Mouse (Mus musculus) intestine, postnatal 0 days (tissue): Measurements from ENCODE around the gene Spen. TPM values are rescaled to one million over a fixed set of nuclear protein-coding genes. Genes with fewer than 3 reads are reported as not detected.

Source experiments
- ATAC-seq: fragments of 200-750 bp; cut with Nextera tagmentation; 2 replicates; pipeline ENCODE4 v1.8.0; 2017; ENCODE audit warnings: mild to moderate bottlenecking, moderate TSS enrichment, moderate library complexity
- H3K27ac ChIP-seq: fragments of 300-500 bp; sonication (generic); 2 replicates; pipeline ENCODE4 v1.5.1; 2014; ENCODE audit warnings: mild to moderate bottlenecking, low read depth, low read length, moderate library complexity
- H3K27me3 ChIP-seq: fragments of 300-500 bp; sonication (generic); replicated peaks from 2 replicates; pipeline ENCODE4 v1.6.1; 2014; ENCODE audit warnings: low read length, mixed read lengths; ENCODE audit not compliant: control insufficient read depth, insufficient read depth
- H3K36me3 ChIP-seq: fragments of 300-500 bp; sonication (generic); 2 replicates; pipeline ENCODE4 v1.6.1; 2014; ENCODE audit warnings: mild to moderate bottlenecking, moderate library complexity; ENCODE audit not compliant: control insufficient read depth, insufficient read depth
- H3K4me1 ChIP-seq: fragments of 300-500 bp; sonication (generic); replicated peaks from 2 replicates; pipeline ENCODE4 v1.6.1; 2014; ENCODE audit warnings: antibody characterized with exemption, low read length, mixed read lengths; ENCODE audit not compliant: control insufficient read depth, insufficient read depth
- H3K4me2 ChIP-seq: fragments of 300-500 bp; sonication (generic); replicated peaks from 2 replicates; pipeline ENCODE4 v1.6.1; 2014; ENCODE audit warnings: low read depth, mild to moderate bottlenecking, moderate library complexity
- H3K4me3 ChIP-seq: fragments of 300-500 bp; sonication (generic); 2 replicates; pipeline ENCODE4 v1.5.1; 2014; ENCODE audit warnings: low read depth, low read length
- H3K9ac ChIP-seq: fragments of 300-500 bp; sonication (generic); 2 replicates; pipeline ENCODE4 v1.6.1; 2014; ENCODE audit warnings: mild to moderate bottlenecking, low read depth, low read length
- H3K9me3 ChIP-seq: fragments of 300-500 bp; sonication (generic); 2 replicates; pipeline ENCODE4 v1.6.1; 2016; ENCODE audit warnings: mixed run types; ENCODE audit not compliant: control insufficient read depth
- CTCF ChIP-seq: sonication (generic); IDR thresholded peaks from 2 replicates; pipeline ENCODE4 v1.5.1; 2016; ENCODE audit warnings: low read depth, mild to moderate bottlenecking, control low read depth, antibody characterized with exemption, moderate library complexity
- WGBS: fragments of 180-500 bp; shearing (Covaris S2); extraction: QIAGEN DNeasy Blood & Tissue Kit; methylation state at CpG from one replicate; pipeline ENCODE4 v1.1.7; 2014; 5-methylcytosine and 5-hydroxymethylcytosine counted together
- polyA plus RNA-seq: library from polyadenylated mRNA; unstranded; fragments of >200 nt; fragmentation: Nextera tagmentation; extraction: Ambion mirVana; gene quantifications from 2 replicates; pipeline ENCODE4 v1.2.1, GENCODE M21; 2015

Gene Spen
- polyA plus RNA-seq, 1 experiment from 2014 or later, result 3.2 TPM

- no peaks in the 10 kb centered on the region for H3K27me3 ChIP-seq
- no peak overlapping the region for H3K27ac ChIP-seq
- peaks cover 61% of the 10 kb centered on the region for H3K36me3 ChIP-seq
- WGBS, result 91% methylated on average over 12 of the region's 12 CpGs
- no peak for TF ChIP-seq CTCF
- no peak overlapping the region for H3K4me2 ChIP-seq
- no peak overlapping the region; the same call in 1 of the 2 replicates for H3K9ac ChIP-seq
- no peaks in the 10 kb centered on the region for H3K4me1 ChIP-seq
- no peak overlapping the region for H3K4me3 ChIP-seq
- no peaks in the 10 kb centered on the region for H3K9me3 ChIP-seq
- no peak for ATAC-seq
Observed at GRCm38 (mm10) chr4:141461576-141461975, 76.8 kb downstream of the Spen start.

DNA sequence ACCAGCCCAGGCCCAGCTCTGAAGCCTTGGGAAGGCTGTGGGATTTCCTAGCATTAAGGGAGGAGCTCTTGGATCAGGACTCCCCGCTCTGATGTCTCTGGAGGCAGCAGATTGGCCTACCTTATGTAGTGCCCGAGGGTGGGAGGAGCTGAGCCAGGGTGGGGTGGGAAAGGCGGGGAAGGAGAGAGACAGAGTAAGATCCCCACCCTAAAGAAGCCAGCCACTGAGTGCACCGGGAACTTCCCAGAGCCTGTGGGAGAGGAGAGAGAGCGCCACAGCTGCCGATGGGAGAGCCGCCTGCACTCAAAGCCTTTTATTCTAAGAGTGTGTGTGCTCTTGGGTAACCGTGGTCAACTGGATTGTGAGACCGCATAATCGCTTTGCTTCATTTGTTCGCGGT lies 77.3 kb downstream of the Spen start:
- H3K36me3 ChIP-seq, result peaks cover 56% of the 10 kb centered on the region
- no peaks in the 10 kb centered on the region for H3K4me1 ChIP-seq
- H3K9me3 ChIP-seq, result no peaks in the 10 kb centered on the region
- no peak for TF ChIP-seq CTCF
- ATAC-seq, result peak; percentile 57
- H3K4me3 ChIP-seq, result no peak overlapping the region
- H3K27ac ChIP-seq, result no peak overlapping the region
- no peaks in the 10 kb centered on the region for H3K27me3 ChIP-seq
- no peak overlapping the region for H3K9ac ChIP-seq
- H3K4me2 ChIP-seq, result no peak overlapping the region
- 57% methylated on average over 12 of the region's 12 CpGs for WGBS

DNA sequence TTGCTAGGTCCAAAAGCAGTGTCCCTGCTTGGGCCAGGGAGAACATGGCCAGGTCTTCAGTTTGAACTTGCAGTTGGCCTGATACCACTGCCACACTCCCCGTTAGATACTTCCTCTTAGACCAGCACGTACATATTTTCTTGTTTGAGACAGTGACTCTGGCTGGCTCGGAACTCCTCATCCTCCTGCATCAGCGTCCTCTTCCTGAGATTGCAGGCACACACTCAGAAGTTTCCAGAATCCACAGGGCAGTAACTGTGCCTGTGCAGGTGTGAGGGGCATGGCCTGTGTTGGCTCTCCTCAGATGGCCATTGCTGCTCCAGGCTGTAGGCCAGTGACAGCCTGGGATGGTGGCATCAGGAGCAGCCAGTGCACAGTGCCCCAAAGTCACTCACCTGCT lies 77.9 kb downstream of the Spen start:
- Histone ChIP-seq H3K9ac (no peak overlapping the region), H3K4me3 (no peak overlapping the region), H3K4me1 (no peaks in the 10 kb centered on the region), H3K9me3 (no peaks in the 10 kb centered on the region), H3K36me3 (peaks cover 50% of the 10 kb centered on the region), H3K4me2 (no peak overlapping the region), H3K27me3 (no peaks in the 10 kb centered on the region), H3K27ac (no peak overlapping the region)
- 90% methylated on average over 4 of the region's 4 CpGs for WGBS
- no peak for TF ChIP-seq CTCF
- no peak for ATAC-seq

GRCm38 (mm10) chr4:141459766-141460165 lies 78.6 kb downstream of the Spen start:
- no peak overlapping the region for H3K27ac ChIP-seq
- TF ChIP-seq CTCF, result no peak

DNA sequence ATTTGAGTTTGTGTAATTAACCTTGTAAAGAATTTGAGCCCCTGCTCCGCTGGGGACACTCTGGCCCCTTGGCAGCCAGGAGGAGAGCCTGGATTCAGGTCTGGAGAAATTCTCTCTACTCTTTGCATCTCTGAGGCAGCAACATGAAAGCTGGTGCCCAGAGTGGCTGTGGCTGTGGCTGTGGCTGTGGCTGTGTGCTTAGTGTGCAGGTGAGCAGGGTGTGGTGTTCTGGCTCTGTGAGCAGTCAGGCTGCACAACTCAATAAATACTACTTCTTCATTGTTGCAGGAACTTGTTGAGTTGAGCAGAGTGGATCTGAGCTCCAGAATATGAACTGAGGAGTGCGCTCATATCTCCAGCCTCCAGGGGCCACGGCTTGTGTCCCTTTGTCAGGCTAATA lies 79.5 kb downstream of the Spen start:
- Histone ChIP-seq H3K4me1 (no peaks in the 10 kb centered on the region), H3K36me3 (peaks cover 34% of the 10 kb centered on the region), H3K4me2 (no peak overlapping the region), H3K9me3 (no peaks in the 10 kb centered on the region), H3K27me3 (no peaks in the 10 kb centered on the region), H3K27ac (no peak overlapping the region), H3K4me3 (no peak overlapping the region), H3K9ac (no peak overlapping the region)
- 69% methylated on average over 3 of the region's 3 CpGs for WGBS
- ATAC-seq, result no peak
- no peak for TF ChIP-seq CTCF

More at GRCm38 (mm10) chr4:141459766-141460165, 78.6 kb downstream of the Spen start:
- H3K9ac ChIP-seq, result no peak overlapping the region
- H3K36me3 ChIP-seq, result peaks cover 43% of the 10 kb centered on the region
- no peaks in the 10 kb centered on the region for H3K9me3 ChIP-seq
- no peak for ATAC-seq
- no peak overlapping the region for H3K4me3 ChIP-seq
- 93% methylated on average over 9 of the region's 9 CpGs for WGBS
- H3K4me1 ChIP-seq, result no peaks in the 10 kb centered on the region
- no peak overlapping the region for H3K4me2 ChIP-seq
- H3K27me3 ChIP-seq, result no peaks in the 10 kb centered on the region

- Histone ChIP-seq H3K27me3 (no peaks in the 10 kb centered on the region), H3K9me3 (no peaks in the 10 kb centered on the region), H3K36me3 (peaks cover 31% of the 10 kb centered on the region), H3K4me3 (no peak overlapping the region), H3K4me1 (no peaks in the 10 kb centered on the region), H3K9ac (no peak overlapping the region), H3K4me2 (no peak overlapping the region), H3K27ac (no peak overlapping the region; the same call in 1 of the 2 replicates)
- WGBS, result 23% methylated on average over 7 of the region's 7 CpGs
- no peak for TF ChIP-seq CTCF
- no peak for ATAC-seq
Observed at GRCm38 (mm10) chr4:141458236-141458635, 80.2 kb downstream of the Spen start.
